Mouse (Mus musculus) forebrain, embryonic 10.5 days (tissue): ENCODE measurements around the gene Itgb6. TPM values are rescaled to one million over a fixed set of nuclear protein-coding genes. Genes with fewer than 3 reads are reported as not detected.

Experiments used
- DNase-seq: peaks from one replicate; pipeline ENCODE4 v3.0.0-alpha.2; 2017; ENCODE audit warnings: low spot score; ENCODE audit errors: extremely low spot score
- H3K27ac ChIP-seq: fragments of 300-500 bp; sonication (generic); 2 replicates; pipeline ENCODE4 v1.5.1; 2016; ENCODE audit warnings: mild to moderate bottlenecking
- H3K27me3 ChIP-seq: fragments of 300-500 bp; sonication (generic); 2 replicates; pipeline ENCODE4 v1.6.1; 2016; ENCODE audit warnings: mild to moderate bottlenecking; ENCODE audit not compliant: poor library complexity, severe bottlenecking
- H3K36me3 ChIP-seq: fragments of 300-500 bp; sonication (generic); replicated peaks from 2 replicates; pipeline ENCODE4 v1.6.1; 2016; ENCODE audit warnings: mild to moderate bottlenecking, moderate library complexity
- H3K4me1 ChIP-seq: fragments of 300-500 bp; sonication (generic); 2 replicates; pipeline ENCODE4 v1.6.1; 2016
- H3K4me3 ChIP-seq: fragments of 300-500 bp; sonication (generic); 2 replicates; pipeline ENCODE4 v1.5.1; 2016; ENCODE audit warnings: mild to moderate bottlenecking, moderate library complexity
- H3K9me3 ChIP-seq: fragments of 300-500 bp; sonication (generic); 2 replicates; pipeline ENCODE4 v1.6.1; 2016; ENCODE audit warnings: mild to moderate bottlenecking, moderate library complexity
- WGBS: fragments of 180-500 bp; shearing (Covaris S2); methylation state at CpG from one replicate; pipeline ENCODE4 v1.1.7; 2016; 5-methylcytosine and 5-hydroxymethylcytosine counted together
- polyA plus RNA-seq: library from polyadenylated mRNA; unstranded; fragments of >200 nt; fragmentation: Nextera tagmentation; extraction: Ambion mirVana; gene quantifications from 2 replicates; pipeline ENCODE4 v1.2.1, GENCODE M21; 2016

Itgb6 gene
- polyA plus RNA-seq, 1 experiment from 2014 or later, result 0.33 TPM

GRCm38 (mm10) chr2:60552902-60553682, 169.4 kb downstream of the Itgb6 start, which contains the start of gene Pla2r1:
Gene Pla2r1, minus strand, starts transcription at chr2:60553308.
- Histone ChIP-seq H3K27ac (peak within 1 kb of the TSS; percentile 71), H3K4me1 (peaks cover 16% of the 10 kb centered on the region), H3K27me3 (peaks cover 60% of the 10 kb centered on the region), H3K4me3 (peak within 1 kb of the TSS; percentile 55), H3K9me3 (no peaks in the 10 kb centered on the region), H3K36me3 (no peaks in the 10 kb centered on the region)
- WGBS, result 3% methylated on average over 33 of the region's 33 CpGs
- peak; percentile 50 for DNase-seq

GRCm38 (mm10) chr2:60552177-60552901, 170.1 kb downstream of the Itgb6 start:
- Histone ChIP-seq H3K27me3 (peaks cover 60% of the 10 kb centered on the region), H3K9me3 (no peaks in the 10 kb centered on the region), H3K27ac (no peak overlapping the region), H3K36me3 (no peaks in the 10 kb centered on the region), H3K4me3 (peak overlapping the region; percentile 55), H3K4me1 (peaks cover 16% of the 10 kb centered on the region)
- WGBS, result 18% methylated on average over 21 of the region's 21 CpGs
- DNase-seq, result no peak

- 20% methylated on average over 2 of the region's 2 CpGs for WGBS
- no peak for DNase-seq
- Histone ChIP-seq H3K4me3 (no peak overlapping the region), H3K36me3 (no peaks in the 10 kb centered on the region), H3K4me1 (peaks cover 16% of the 10 kb centered on the region), H3K27me3 (peaks cover 60% of the 10 kb centered on the region), H3K9me3 (no peaks in the 10 kb centered on the region), H3K27ac (no peak overlapping the region)
These were observed 170.8 kb downstream of the Itgb6 start for GRCm38 (mm10) chr2:60551673-60552072.

DNA sequence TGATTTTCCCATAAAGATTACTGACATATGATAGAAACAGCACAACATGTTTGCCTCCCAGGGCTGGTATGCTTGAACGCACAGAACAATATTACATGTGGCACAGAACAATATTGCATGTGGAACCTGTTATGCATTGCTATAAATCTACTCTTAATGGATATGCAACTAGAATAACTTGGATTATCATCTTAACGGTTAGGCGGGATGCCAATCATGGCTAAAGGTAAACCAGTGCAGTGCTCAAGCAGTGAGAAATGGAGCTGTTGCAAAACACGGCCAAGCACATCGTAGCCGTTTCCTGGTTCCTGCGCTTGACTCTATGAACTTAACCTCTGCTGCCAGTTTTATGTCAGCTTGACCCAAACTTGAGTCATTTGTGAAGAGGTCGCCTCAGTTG, 171.9 kb downstream of the Itgb6 start:
- Histone ChIP-seq H3K36me3 (no peaks in the 10 kb centered on the region), H3K27ac (no peak overlapping the region), H3K4me3 (no peak overlapping the region), H3K27me3 (peaks cover 56% of the 10 kb centered on the region), H3K9me3 (no peaks in the 10 kb centered on the region), H3K4me1 (peaks cover 16% of the 10 kb centered on the region)
- DNase-seq, result no peak
- WGBS, result 96% methylated on average over 8 of the region's 8 CpGs

GRCm38 (mm10) chr2:60549851-60550250, 172.6 kb downstream of the Itgb6 start:
- H3K4me3 ChIP-seq, result no peak overlapping the region
- WGBS, result 98% methylated on average over 2 of the region's 2 CpGs
- no peaks in the 10 kb centered on the region for H3K9me3 ChIP-seq
- no peaks in the 10 kb centered on the region for H3K36me3 ChIP-seq
- no peak for DNase-seq
- peaks cover 53% of the 10 kb centered on the region for H3K27me3 ChIP-seq
- no peak overlapping the region for H3K27ac ChIP-seq
- peaks cover 16% of the 10 kb centered on the region for H3K4me1 ChIP-seq

Other genes with a start within 250 kb of the Itgb6 start
- 1.0 and 1.3 TPM in 2 replicates for gene Pla2r1, start 169.3 kb downstream of the Itgb6 start, polyA plus RNA-seq
- 44.4 and 49.4 TPM in 2 replicates for gene Rbms1, start 240.5 kb upstream of the Itgb6 start, polyA plus RNA-seq